Mouse (Mus musculus) liver, postnatal 0 days (tissue): ENCODE results near the gene Limd1.

Source experiments
- CTCF ChIP-seq: sonication (generic); IDR thresholded peaks from 2 replicates; pipeline ENCODE4 v1.5.1; 2016; ENCODE audit warnings: antibody characterized with exemption, low read depth
- EP300 ChIP-seq: IDR thresholded peaks from 2 replicates; pipeline ENCODE4 v1.6.1; 2016; ENCODE audit warnings: antibody characterized with exemption, low read depth, mild to moderate bottlenecking

DNA sequence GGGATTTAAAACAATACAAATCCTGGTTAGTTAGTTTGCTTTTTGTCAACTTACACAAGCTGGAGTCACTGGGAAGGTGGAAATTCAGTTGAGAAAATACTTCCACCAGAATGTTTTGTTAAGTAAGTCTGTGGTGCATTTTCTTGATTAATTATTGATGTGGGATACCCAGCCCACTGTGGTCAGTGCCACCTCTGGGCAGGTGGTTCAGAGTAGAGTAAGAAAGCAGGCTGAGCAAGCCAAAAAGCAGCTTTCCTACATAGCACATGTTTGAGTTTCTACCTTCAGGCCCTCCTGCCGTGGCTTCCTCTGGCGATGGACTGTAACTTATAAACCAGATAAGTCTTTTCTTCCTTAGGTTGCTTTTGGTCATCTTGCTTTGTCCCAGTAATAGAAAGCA, 61.3 kb downstream of the Limd1 start:
- TF ChIP-seq EP300 (no peak), CTCF (no peak)
